Mouse (Mus musculus): ENCODE measurements around the gene Prm1. TPM values are rescaled to one million over a fixed set of nuclear protein-coding genes. Genes with fewer than 3 reads are reported as not detected.
A peak's percentile ranks its signal among the peaks of the same experiment; 100 is the strongest.
"Not testable (repeated sequence)": the region's sequence is repeated elsewhere in the genome, so short reads cannot be mapped to it uniquely, and the experiment has no call there.

Gene Prm1
- not detected for total RNA-seq (2021)
- long read RNA-seq, experiment 1: 0 reads
- long read RNA-seq, experiment 2: 0 reads

GRCm38 (mm10) chr16:10805789-10806527 lies at the start of gene Prm1:
Gene Prm1 (minus strand): TSS chr16:10805839.
- DNase-seq (ENCODE audit: low spot score in 2 of 2): no peak

GRCm38 (mm10) chr16:10852216-10852615 lies 46.6 kb upstream of the Prm1 start:
- not testable (repeated sequence) for DNase-seq (ENCODE audit: low spot score in 2 of 2)

- DNase-seq (ENCODE audit: low spot score in 2 of 2): no peak
These were observed 45.3 kb upstream of the Prm1 start for GRCm38 (mm10) chr16:10850905-10851304.

- peak; percentile 11 to 42 for DNase-seq (ENCODE audit: low spot score in 2 of 2)
These were observed 44.6 kb upstream of the Prm1 start for GRCm38 (mm10) chr16:10849965-10850861.

- peak; percentile 57 to 69 for DNase-seq (ENCODE audit: low spot score in 2 of 2)
These were observed 40.9 kb upstream of the Prm1 start for GRCm38 (mm10) chr16:10846503-10846902.

- DNase-seq (ENCODE audit: low spot score in 2 of 2): no peak
These were observed 40.3 kb upstream of the Prm1 start for GRCm38 (mm10) chr16:10845952-10846351.

- no peak for DNase-seq (ENCODE audit: low spot score in 2 of 2)
These were observed 38.7 kb upstream of the Prm1 start for GRCm38 (mm10) chr16:10844319-10844670.

GRCm38 (mm10) chr16:10843486-10844318 lies 38.1 kb upstream of the Prm1 start:
- DNase-seq (ENCODE audit: low spot score in 2 of 2): no peak

GRCm38 (mm10) chr16:10842282-10842855 lies 36.7 kb upstream of the Prm1 start:
- no peak for DNase-seq (ENCODE audit: low spot score in 2 of 2)

GRCm38 (mm10) chr16:10840018-10840417 lies 34.4 kb upstream of the Prm1 start:
- no peak for DNase-seq (ENCODE audit: low spot score in 2 of 2)

GRCm38 (mm10) chr16:10838487-10839245 lies 33.0 kb upstream of the Prm1 start:
- DNase-seq (ENCODE audit: low spot score in 2 of 2): no peak

- DNase-seq (ENCODE audit: low spot score in 2 of 2): no peak
These were observed 32.3 kb upstream of the Prm1 start for GRCm38 (mm10) chr16:10837903-10838302.

- no peak for DNase-seq (ENCODE audit: low spot score in 2 of 2)
These were observed 31.6 kb upstream of the Prm1 start for GRCm38 (mm10) chr16:10837250-10837649.

GRCm38 (mm10) chr16:10836388-10836787 lies 30.7 kb upstream of the Prm1 start:
- DNase-seq (ENCODE audit: low spot score in 2 of 2): no peak

- DNase-seq (ENCODE audit: low spot score in 2 of 2): peak; percentile 78 to 84
These were observed 29.4 kb upstream of the Prm1 start, which contains the start of gene Rmi2 for GRCm38 (mm10) chr16:10834911-10835587. Gene Rmi2 (plus strand): TSS chr16:10835059.

- no peak for DNase-seq (ENCODE audit: low spot score in 2 of 2)
These were observed 28.9 kb upstream of the Prm1 start for GRCm38 (mm10) chr16:10834542-10834910.

- DNase-seq (ENCODE audit: low spot score in 2 of 2): no peak
These were observed 22.8 kb upstream of the Prm1 start for GRCm38 (mm10) chr16:10828461-10828805.

- DNase-seq (ENCODE audit: low spot score in 2 of 2): no peak
These were observed 22.3 kb upstream of the Prm1 start for GRCm38 (mm10) chr16:10827766-10828460.

- DNase-seq (ENCODE audit: low spot score in 2 of 2): no peak
These were observed 21.6 kb upstream of the Prm1 start for GRCm38 (mm10) chr16:10827269-10827668.

Measured in left cerebral cortex, adult 18-20 months (tissue).